15 mouse cellular contexts compared by ENCODE assay signal in genomic region chr3:144668039-144668438, GRCm38 (mm10).
"Had no signal": no experiment of that assay in that cellular context is flagged by ENCODE, and none has a peak within 500 bp of the region (broad histone marks: within the 10 kb centered on the region; RNA-seq: fewer than 3 reads in every experiment).

No protein-coding gene starts in this region.

- H3K27me3 ChIP-seq: intestine, embryonic 15.5 days; neural tube, embryonic 15.5 days had no signal

- DNase-seq: kidney, adult 2 months; kidney, postnatal 25 days; lung, adult 2 months; lung, postnatal 36 days; midbrain, embryonic 14.5 days; thymus, adult 18-20 months; thymus, postnatal 14 days had no signal

- H3K4me2 ChIP-seq: intestine, embryonic 15.5 days; kidney, embryonic 15.5 days; neural tube, embryonic 15.5 days had no signal

- H3K36me3 ChIP-seq: intestine, embryonic 15.5 days; kidney, embryonic 15.5 days; limb, embryonic 10.5 days; neural tube, embryonic 15.5 days had no signal

- H3K9me3 ChIP-seq: intestine, embryonic 15.5 days; kidney, embryonic 15.5 days; limb, embryonic 10.5 days had no signal

- H3K4me3 ChIP-seq: intestine, embryonic 15.5 days; kidney, embryonic 15.5 days; left cerebral cortex, adult 2 months; limb, embryonic 10.5 days; myocyte; neural tube, embryonic 15.5 days had no signal

- H3K9ac ChIP-seq: intestine, embryonic 15.5 days; kidney, embryonic 15.5 days; neural tube, embryonic 15.5 days had no signal

- ATAC-seq: intestine, embryonic 15.5 days; lung, postnatal 0 days had no signal

- H3K27ac ChIP-seq: intestine, embryonic 15.5 days; kidney, embryonic 15.5 days; left cerebral cortex, adult 2 months; limb, embryonic 10.5 days; neural tube, embryonic 15.5 days; stomach, postnatal 0 days had no signal
